Mouse (Mus musculus): Measurements from ENCODE around the gene Lmf2. TPM values are rescaled to one million over a fixed set of nuclear protein-coding genes. Genes with fewer than 3 reads are reported as not detected.
A peak's percentile ranks its signal among the peaks of the same experiment; 100 is the strongest.

The Lmf2 gene
- polyA plus RNA-seq, 1 experiment, result 96.5 TPM

DNA sequence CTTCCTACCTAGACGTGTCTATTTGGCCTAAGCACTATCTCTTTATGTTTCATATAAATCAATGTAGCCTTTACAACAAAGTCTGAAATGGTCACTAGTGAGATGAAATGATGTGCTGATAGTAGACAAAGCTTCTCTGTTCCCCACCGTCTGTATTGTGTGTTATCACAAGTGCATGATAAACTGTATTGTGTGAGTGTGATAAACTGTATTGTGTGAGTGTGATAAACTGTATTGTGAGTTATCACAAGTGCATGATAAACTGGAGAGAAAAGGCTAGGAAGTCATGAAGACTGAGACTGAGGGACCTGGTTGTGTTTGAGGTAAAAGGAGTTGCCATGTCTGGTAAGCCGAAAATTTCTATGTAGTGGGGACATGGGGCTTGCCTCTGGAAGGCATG is 3.3 kb upstream of the Lmf2 start:
- H3K4me2 ChIP-seq (ENCODE audit: low read depth), result no peak overlapping the region
- peaks cover 40% of the 10 kb centered on the region for H3K36me3 ChIP-seq (ENCODE audit: control insufficient read depth, insufficient read depth)
- H3K4me3 ChIP-seq, result no peak overlapping the region
- no peak for TF ChIP-seq USF1 (IDR thresholded peaks at IDR 0.05; ENCODE audit: low read depth)
- TF ChIP-seq MYOD1 (IDR thresholded peaks at IDR 0.05; ENCODE audit: control insufficient read depth in 1 of 3, insufficient read length in 2 of 3, low read depth in 2 of 3), result no peak
- TF ChIP-seq TCF3 (IDR thresholded peaks at IDR 0.05; ENCODE audit: insufficient read length, low read depth), result no peak
- TF ChIP-seq SRF (IDR thresholded peaks at IDR 0.05; ENCODE audit: control insufficient read depth, insufficient read length, low read depth), result no peak
- TF ChIP-seq MYOG (IDR thresholded peaks at IDR 0.05; ENCODE audit: control insufficient read depth in 1 of 3, insufficient read depth in 1 of 3, insufficient read length in 2 of 3, low read depth in 2 of 3), result no peak
- no peak overlapping the region for H3ac ChIP-seq (ENCODE audit: control insufficient read depth, insufficient read length)
- peaks cover 76% of the 10 kb centered on the region for H3K79me2 ChIP-seq (ENCODE audit: control insufficient read depth, insufficient read depth)
- no peaks in the 10 kb centered on the region for H3K27me3 ChIP-seq (ENCODE audit: control insufficient read depth, insufficient read depth, insufficient read length)

DNA sequence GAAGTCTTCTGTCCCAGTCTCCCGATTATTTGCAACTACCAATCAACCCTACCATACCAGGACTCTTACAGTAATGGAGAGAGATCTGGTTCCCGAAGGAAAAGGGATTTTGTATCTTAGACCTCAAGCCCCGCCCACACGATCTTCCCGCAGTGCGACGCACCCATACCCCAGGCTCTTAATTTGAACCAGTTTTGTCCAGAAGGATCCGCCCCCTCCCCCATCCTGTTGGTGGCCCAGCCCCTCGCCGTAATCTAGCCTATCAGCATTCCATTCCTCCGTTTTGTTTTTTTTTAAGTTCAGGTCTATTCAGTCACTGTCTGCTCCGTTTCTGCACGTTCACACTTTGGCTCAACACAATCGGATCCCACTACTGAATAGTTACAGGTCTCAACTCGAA is 913 bp upstream of the Lmf2 start:
- Histone ChIP-seq H3K79me2 (ENCODE audit: control insufficient read depth, insufficient read depth) (peaks cover 71% of the 10 kb centered on the region), H3K4me3 (peak overlapping the region; percentile 97), H3K36me3 (ENCODE audit: control insufficient read depth, insufficient read depth) (peaks cover 24% of the 10 kb centered on the region), H3ac (ENCODE audit: control insufficient read depth, insufficient read length) (peak overlapping the region; percentile 67), H3K27me3 (ENCODE audit: control insufficient read depth, insufficient read depth, insufficient read length) (no peaks in the 10 kb centered on the region), H3K4me2 (ENCODE audit: low read depth) (peak overlapping the region; percentile 86)
- TF ChIP-seq POLR2A (IDR thresholded peaks at IDR 0.05; ENCODE audit: insufficient read length, low read depth) (peak; percentile 47), POLR2AphosphoS2 (IDR thresholded peaks at IDR 0.05; ENCODE audit: insufficient read length, low read depth) (peak; percentile 58), TCF3 (IDR thresholded peaks at IDR 0.05; ENCODE audit: insufficient read length, low read depth) (no peak), E2F4 (IDR thresholded peaks at IDR 0.05; ENCODE audit: insufficient read depth) (peak; percentile 13)

DNA sequence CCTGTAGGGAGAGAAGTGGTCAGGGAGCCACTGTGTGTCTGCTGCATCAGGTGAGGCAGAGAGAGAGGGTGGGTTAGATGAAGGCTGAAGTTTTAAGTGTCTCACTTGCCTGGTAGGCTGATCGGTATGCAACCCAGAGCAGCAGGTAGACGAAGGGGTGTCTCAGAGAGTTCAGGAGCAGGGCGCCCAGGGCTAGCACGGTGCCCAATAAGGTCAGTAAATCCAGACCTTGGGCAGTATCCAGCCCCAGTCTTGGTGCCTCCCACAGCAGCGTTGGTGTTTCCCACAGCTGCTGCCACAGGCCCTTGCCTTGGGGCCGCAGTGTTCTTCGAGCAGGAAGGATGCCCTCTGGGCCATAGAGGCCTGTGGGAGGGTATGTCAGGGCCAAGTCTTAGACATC is 1.0 kb downstream of the Lmf2 start:
- TF ChIP-seq SRF (IDR thresholded peaks at IDR 0.05; ENCODE audit: control insufficient read depth, insufficient read length, low read depth) (no peak), CEBPB (IDR thresholded peaks at IDR 0.05; ENCODE audit: insufficient read depth, poor library complexity, severe bottlenecking) (no peak), POLR2A (IDR thresholded peaks at IDR 0.05; ENCODE audit: insufficient read length, low read depth) (no peak), MAX (IDR thresholded peaks at IDR 0.05; ENCODE audit: low read depth) (no peak), TCF3 (IDR thresholded peaks at IDR 0.05; ENCODE audit: insufficient read length, low read depth) (no peak), MYOD1 (IDR thresholded peaks at IDR 0.05; ENCODE audit: control insufficient read depth in 1 of 3, insufficient read length in 2 of 3, low read depth in 2 of 3) (no peak)
- Histone ChIP-seq H3K79me2 (ENCODE audit: control insufficient read depth, insufficient read depth) (peaks cover 51% of the 10 kb centered on the region), H3ac (ENCODE audit: control insufficient read depth, insufficient read length) (peak overlapping the region; percentile 67), H3K36me3 (ENCODE audit: control insufficient read depth, insufficient read depth) (peaks cover 12% of the 10 kb centered on the region), H3K4me3 (peak overlapping the region; percentile 97), H3K4me2 (ENCODE audit: low read depth) (peak overlapping the region; percentile 75), H3K27me3 (ENCODE audit: control insufficient read depth, insufficient read depth, insufficient read length) (no peaks in the 10 kb centered on the region)

DNA sequence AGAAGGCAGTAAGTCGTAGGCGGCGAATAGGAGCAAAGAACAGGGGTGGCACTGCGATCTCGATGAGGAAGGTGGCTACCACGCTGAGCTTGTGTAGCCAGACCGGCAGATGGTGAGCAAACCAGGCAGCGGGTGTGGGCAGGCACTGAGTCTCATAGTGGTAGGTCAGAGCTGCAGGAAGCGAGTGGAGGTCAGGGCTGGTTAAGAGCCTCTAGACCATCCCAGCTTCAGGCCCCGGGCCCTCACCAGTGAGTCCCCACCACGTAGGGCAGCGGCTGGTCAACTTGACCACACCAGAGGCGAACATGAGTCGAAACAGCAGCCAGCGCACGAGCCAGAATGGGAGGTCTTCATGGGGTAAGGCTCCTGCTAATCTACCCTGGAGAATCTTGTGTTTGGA is 1.6 kb downstream of the Lmf2 start:
- no peaks in the 10 kb centered on the region for H3K27me3 ChIP-seq (ENCODE audit: control insufficient read depth, insufficient read depth, insufficient read length)
- H3K4me2 ChIP-seq (ENCODE audit: low read depth), result peak overlapping the region; percentile 75
- peaks cover 45% of the 10 kb centered on the region for H3K79me2 ChIP-seq (ENCODE audit: control insufficient read depth, insufficient read depth)
- no peak for TF ChIP-seq TCF12 (IDR thresholded peaks at IDR 0.05; ENCODE audit: insufficient read depth, poor library complexity, severe bottlenecking)
- TF ChIP-seq MYOG (IDR thresholded peaks at IDR 0.05; ENCODE audit: control insufficient read depth in 1 of 3, insufficient read depth in 1 of 3, insufficient read length in 2 of 3, low read depth in 2 of 3), result no peak
- peak overlapping the region; percentile 97 for H3K4me3 ChIP-seq
- no peak overlapping the region for H3ac ChIP-seq (ENCODE audit: control insufficient read depth, insufficient read length)
- H3K36me3 ChIP-seq (ENCODE audit: control insufficient read depth, insufficient read depth), result peaks cover 9% of the 10 kb centered on the region

DNA sequence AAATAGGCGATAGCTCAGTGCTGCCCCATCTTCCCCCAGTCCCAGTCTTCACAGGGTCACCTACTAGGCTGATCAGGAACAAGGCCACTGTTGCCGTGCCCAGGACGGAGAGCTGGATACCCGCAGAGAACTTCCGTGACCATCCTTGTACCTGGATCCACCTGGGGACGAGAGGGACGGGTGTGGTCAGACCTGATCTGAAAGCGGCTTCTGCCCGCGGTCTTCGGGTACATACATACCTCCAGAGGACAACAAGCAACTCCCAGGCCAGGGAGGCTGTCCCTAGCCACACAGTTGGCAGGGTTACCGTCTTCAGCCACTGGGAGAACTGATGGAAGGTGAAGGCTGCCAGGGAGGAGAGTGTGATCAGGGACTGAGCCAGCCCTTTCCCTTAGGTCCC is 2.7 kb downstream of the Lmf2 start:
- Histone ChIP-seq H3K79me2 (ENCODE audit: control insufficient read depth, insufficient read depth) (peaks cover 35% of the 10 kb centered on the region), H3K4me2 (ENCODE audit: low read depth) (no peak overlapping the region), H3ac (ENCODE audit: control insufficient read depth, insufficient read length) (no peak overlapping the region), H3K36me3 (ENCODE audit: control insufficient read depth, insufficient read depth) (peaks cover 4% of the 10 kb centered on the region), H3K27me3 (ENCODE audit: control insufficient read depth, insufficient read depth, insufficient read length) (no peaks in the 10 kb centered on the region), H3K4me3 (no peak overlapping the region)
- TF ChIP-seq REST (IDR thresholded peaks at IDR 0.05; ENCODE audit: insufficient read depth, insufficient read length), result no peak

DNA sequence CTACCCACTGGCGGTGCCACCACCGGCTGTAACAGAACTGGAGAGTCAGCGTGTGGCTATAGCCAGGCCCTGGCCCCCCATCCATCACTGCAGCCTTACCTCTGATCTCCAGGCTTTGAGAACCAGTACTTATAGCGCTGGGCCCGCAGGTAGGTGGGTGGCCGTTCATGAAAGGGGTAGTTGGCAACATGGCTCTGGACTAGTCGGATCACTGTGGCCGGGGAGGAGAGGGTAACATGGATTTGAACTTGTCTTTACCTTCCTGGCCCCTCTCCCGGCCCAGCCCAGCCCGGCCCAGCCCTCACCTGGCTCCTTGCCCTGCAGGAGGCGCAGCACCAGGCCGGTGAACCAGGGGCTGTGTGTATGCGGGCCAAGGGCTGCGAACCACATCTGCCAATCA is 3.4 kb downstream of the Lmf2 start:
- peaks cover 4% of the 10 kb centered on the region for H3K36me3 ChIP-seq (ENCODE audit: control insufficient read depth, insufficient read depth)
- H3ac ChIP-seq (ENCODE audit: control insufficient read depth, insufficient read length), result no peak overlapping the region
- H3K4me2 ChIP-seq (ENCODE audit: low read depth), result no peak overlapping the region
- H3K27me3 ChIP-seq (ENCODE audit: control insufficient read depth, insufficient read depth, insufficient read length), result no peaks in the 10 kb centered on the region
- no peak overlapping the region for H3K4me3 ChIP-seq
- TF ChIP-seq TCF12 (IDR thresholded peaks at IDR 0.05; ENCODE audit: insufficient read depth, poor library complexity, severe bottlenecking) (no peak), E2F4 (IDR thresholded peaks at IDR 0.05; ENCODE audit: insufficient read depth) (no peak), USF1 (IDR thresholded peaks at IDR 0.05; ENCODE audit: low read depth) (no peak), SRF (IDR thresholded peaks at IDR 0.05; ENCODE audit: control insufficient read depth, insufficient read length, low read depth) (no peak), POLR2A (IDR thresholded peaks at IDR 0.05; ENCODE audit: insufficient read length, low read depth) (no peak), MYOG (IDR thresholded peaks at IDR 0.05; ENCODE audit: control insufficient read depth in 1 of 3, insufficient read depth in 1 of 3, insufficient read length in 2 of 3, low read depth in 2 of 3) (no peak)
- H3K79me2 ChIP-seq (ENCODE audit: control insufficient read depth, insufficient read depth), result peaks cover 27% of the 10 kb centered on the region

Data from myocyte (in vitro differentiated cells).